Mouse (Mus musculus) retina, embryonic 14.5 days (tissue): ENCODE measurements around the gene Meis1.

Experiments
- DNase-seq: peaks from one replicate; pipeline ENCODE4 v3.0.0-alpha.2; 2015; ENCODE audit warnings: low spot score

The Meis1 gene

GRCm38 (mm10) chr11:19018489-19019203, at the start of gene Meis1:
TSS of gene Meis1 (minus strand) at chr11:19018985.
- peak; percentile 93 for DNase-seq

DNA sequence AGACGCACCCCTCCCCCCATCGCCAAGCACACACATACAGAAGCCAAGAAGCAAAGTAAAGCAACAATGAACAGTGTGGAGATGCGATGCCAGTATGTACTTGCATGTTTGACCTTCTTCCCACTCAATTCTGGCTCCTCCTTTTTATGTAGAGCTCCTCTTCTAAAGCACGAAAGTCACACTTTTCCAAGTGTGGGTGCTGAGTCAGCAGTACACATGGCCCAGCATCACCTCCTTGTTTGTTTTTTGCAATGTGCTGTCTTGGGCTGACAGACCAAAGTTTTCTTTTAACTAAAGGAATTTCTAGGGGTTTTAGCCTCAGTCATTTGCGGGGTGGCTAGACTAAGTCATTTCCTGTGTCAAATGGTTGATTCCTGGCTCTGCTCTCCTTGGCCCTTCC, 48.5 kb upstream of the Meis1 start:
- DNase-seq: no peak

GRCm38 (mm10) chr11:19049276-19049675, 30.5 kb upstream of the Meis1 start:
- DNase-seq: no peak

DNA sequence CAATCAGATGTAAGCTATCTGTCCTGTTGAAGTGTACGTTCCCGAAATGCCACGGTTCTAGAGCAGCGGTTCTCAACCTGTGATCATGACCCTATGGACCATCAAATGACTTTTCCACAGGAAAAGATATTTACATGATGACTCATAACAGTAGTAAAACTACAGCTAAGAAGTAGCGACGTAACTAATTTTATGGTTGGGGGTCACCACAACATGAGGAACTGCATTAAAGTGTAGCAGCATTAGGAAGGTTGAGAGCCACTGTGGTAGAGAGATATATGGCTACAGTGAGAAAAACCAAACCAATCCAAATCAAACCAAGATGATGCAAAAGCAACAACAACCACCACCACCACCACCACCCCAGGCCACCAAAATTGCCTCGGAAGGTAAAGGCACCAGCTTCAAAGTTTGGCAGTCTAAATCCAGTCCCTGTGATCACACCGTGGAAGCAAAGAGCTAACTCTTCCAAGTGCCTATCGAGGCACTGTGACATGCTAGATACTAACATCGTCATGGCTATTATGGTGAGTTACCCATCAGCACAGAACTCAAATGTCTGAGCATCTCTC, 17.9 kb upstream of the Meis1 start:
- DNase-seq: no peak

DNA sequence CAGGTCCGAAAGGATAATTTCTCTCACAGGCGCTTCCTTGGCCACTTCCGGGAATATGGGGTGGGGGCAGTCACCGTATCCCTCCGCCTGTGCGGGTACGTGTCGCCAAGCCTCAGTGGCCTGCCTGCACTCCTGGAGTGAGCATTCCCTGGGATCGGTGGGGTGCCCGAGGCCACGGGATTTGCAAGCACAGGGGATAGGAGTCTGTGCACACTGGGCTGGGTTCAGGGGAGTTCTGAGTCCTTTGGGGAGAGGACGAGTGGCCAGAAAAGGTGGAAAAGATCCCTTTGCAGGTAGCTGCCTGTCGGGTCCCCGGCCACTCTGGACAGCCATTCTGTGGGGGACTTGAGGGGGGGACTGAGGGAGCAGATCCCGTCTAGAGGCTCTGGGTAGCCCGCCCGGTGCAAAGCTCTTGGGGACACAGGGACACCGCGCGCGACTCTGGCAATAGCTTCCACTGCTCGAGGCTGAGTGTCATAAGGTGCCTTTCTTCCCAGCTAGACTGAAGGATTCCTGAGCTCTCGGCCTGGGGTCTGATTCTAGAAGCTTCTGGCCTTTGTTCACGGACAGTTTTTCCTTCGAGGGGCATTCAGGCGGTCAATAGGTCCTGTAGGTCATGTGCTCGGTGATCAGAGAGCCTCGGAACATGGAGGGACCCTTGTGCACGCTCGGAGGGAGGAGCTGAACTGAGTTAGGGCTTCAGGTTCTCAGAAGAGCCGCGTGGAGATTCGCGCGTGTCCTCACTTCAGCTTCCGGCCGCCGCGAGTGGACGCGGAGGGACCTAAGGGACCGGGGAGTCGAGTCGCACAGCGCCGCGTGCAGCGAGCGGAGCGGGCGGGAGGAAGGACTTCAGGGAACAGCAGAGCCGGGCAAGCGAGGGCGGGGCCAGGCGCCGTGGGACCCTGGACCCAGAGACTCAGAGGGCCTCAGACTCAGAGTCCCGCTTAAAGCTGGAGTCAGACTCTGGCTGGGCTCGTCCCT, 8.1 kb upstream of the Meis1 start:
- DNase-seq: peak; percentile 84

- no peak for DNase-seq
Observed at GRCm38 (mm10) chr11:19025976-19026520, 7.3 kb upstream of the Meis1 start.

DNA sequence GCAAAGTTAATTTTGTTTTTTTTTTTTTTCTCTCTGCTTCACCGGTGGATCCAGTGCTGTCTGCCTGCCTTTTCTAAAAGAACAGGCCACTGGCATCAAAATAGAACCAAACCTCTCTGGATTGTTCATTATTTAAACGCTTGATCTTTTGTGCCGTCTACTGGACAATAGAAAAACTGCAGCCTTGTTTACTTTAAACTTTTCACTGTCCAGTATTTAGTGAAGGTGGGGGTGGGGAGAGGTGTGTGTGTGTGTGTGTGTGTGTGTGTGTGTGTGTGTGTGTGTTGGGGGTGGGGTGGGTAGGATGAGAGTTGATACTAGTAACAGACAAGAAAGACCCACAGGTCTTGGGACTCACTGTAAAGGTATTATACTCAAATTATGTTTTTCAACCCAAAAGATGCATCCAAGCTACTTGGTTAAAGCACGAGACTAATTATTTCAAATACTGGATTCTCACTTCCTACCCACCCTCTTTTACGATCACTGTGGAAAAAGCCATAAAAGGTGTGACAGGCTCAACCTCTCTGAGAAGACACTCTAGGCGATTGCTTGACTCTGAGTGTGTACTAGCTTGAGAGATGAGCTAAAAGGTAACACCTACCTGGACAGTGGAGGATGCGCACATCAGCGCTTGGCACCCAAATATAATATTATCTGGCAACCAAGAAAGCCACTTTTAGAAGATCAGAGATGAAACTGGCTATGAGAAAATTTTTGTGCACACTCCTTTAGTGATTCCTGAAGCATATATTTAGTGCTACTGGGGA, 5.9 kb upstream of the Meis1 start:
- DNase-seq: peak; percentile 89

DNA sequence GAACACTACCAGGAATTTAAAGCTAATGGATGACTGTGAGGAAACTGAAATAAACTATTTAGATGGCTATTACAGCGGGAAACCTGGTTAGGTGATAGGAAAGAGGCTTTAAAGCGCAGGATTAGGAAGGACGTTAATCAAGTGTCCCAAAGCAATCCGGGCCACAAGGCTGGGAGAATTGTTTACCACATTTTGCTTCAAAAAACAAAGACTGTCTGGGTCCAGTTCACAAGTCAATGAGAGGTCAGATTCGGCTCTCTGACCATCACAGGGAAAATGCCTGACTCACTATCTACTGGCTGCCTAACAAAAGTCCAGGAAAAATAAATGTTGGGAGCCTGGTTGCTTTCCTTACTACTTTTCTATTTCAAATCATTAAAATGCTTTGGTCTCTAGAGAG, 4.6 kb upstream of the Meis1 start:
- DNase-seq: no peak

DNA sequence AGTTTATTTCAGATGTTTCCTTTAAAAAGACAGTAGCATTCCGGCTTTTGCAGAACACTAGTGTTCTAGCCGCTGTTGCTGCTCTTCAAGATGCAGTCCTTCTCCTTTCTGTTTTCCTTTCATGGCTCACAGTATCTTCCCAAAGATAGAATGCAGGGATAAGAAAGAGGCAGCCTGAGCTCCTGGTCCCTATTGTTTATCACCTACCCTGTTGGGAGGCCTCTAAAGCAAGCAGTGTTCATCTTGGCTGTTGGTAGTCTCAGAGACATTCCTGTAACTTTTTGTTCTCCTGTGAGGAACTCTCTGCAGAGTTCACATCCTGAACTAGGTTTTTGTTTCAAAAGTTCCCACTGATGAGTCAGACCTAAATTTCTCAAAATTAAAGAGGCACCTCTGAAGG, 3.8 kb upstream of the Meis1 start:
- DNase-seq: no peak

GRCm38 (mm10) chr11:19020951-19021710, 2.3 kb upstream of the Meis1 start:
- peak; percentile 64 for DNase-seq

GRCm38 (mm10) chr11:19020371-19020824, 1.6 kb upstream of the Meis1 start:
- DNase-seq: peak; percentile 96

GRCm38 (mm10) chr11:19019204-19020171, 703 bp upstream of the Meis1 start:
- peak; percentile 60 for DNase-seq

- DNase-seq: no peak
Observed at GRCm38 (mm10) chr11:19017719-19018413, 919 bp downstream of the Meis1 start.

- no peak for DNase-seq
Observed at GRCm38 (mm10) chr11:19017262-19017661, 1.5 kb downstream of the Meis1 start.

- DNase-seq: no peak
Observed at GRCm38 (mm10) chr11:19016481-19017220, 2.1 kb downstream of the Meis1 start.

DNA sequence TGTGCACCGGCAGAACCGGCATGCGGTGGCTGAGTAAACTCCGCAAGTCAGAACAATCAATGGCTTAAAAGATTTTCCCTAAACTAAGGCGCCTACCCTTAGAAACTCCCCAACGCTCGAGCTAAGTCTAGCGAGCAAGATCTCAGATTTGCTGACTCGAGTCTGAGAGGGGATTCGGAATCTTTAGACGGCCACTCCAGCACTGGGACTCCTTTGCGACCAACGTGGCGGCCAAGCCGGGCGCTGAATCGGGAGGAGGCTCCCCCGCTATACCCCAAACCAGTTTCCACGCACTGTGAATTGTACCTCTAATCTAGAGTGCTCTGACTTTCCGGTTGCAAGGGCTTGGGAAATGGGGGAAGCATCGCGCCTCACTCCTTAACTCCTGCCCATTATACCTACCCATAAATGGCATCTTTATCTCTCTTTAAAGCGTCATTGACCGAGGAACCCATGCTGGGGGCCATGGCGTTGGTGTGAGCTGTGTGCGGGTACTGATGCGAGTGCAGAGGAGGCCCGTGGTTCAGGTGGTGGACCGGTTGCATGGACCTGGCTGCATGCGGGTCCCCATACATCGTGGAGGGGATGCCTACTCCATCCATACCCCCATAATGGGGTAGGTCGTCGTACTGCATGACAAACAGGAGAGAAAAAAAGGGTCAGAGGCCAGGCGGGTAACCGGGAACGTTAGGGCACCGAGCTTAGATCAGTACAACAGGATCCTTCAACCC, 2.9 kb downstream of the Meis1 start:
- peak; percentile 65 for DNase-seq

DNA sequence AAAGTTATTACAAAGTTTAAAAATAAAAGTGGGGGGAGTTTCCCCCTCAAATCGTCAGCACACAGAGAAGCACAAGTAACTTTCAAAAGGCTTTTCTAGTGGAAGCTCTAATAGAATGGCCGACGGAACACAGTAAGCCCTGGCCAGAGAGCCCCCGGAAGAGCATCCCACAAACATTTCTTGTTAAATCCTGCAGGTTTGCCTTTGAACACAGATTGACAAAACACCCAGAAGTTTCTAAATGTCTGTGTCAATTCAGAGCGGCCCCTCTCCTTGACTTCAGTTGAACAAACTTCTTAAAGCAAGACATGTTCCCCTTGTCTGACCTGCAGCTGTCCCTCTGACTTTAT, 3.4 kb downstream of the Meis1 start:
- DNase-seq: peak; percentile 61
